Mouse (Mus musculus) thymus, adult 2 months (tissue): ENCODE results near the gene Mfsd2a. TPM values are rescaled to one million over a fixed set of nuclear protein-coding genes. Genes with fewer than 3 reads are reported as not detected.
A peak's percentile ranks its signal among the peaks of the same experiment; 100 is the strongest.

Experiments used
- DNase-seq: peaks from one replicate; pipeline ENCODE4 v3.0.0; 2021
- H3K27ac ChIP-seq: fragments of 200-500 bp; 2 replicates; pipeline ENCODE4 v1.5.1; 2012; ENCODE audit warnings: low read length, control low read depth; ENCODE audit not compliant: control insufficient read depth, insufficient read depth
- H3K27me3 ChIP-seq: fragments of 200-500 bp; 2 replicates; pipeline ENCODE4 v1.6.1; 2012; ENCODE audit warnings: mild to moderate bottlenecking, low read length, moderate library complexity, mixed read lengths; ENCODE audit not compliant: control insufficient read depth, insufficient read depth
- H3K36me3 ChIP-seq: fragments of 200-500 bp; 2 replicates; pipeline ENCODE4 v1.6.1; 2012; ENCODE audit warnings: mild to moderate bottlenecking, low read length, moderate library complexity; ENCODE audit not compliant: control insufficient read depth, insufficient read depth
- H3K4me1 ChIP-seq: fragments of 200-500 bp; replicated peaks from 2 replicates; pipeline ENCODE4 v1.6.1; 2012; ENCODE audit warnings: low read length; ENCODE audit not compliant: control insufficient read depth, insufficient read depth
- H3K4me3 ChIP-seq: fragments of 200-500 bp; 2 replicates; pipeline ENCODE4 v1.5.1; 2012; ENCODE audit warnings: mild to moderate bottlenecking, low read length, control low read depth, moderate library complexity; ENCODE audit not compliant: control insufficient read depth, insufficient read depth
- CTCF ChIP-seq: fragments of 200-500 bp; IDR thresholded peaks from 2 replicates; pipeline ENCODE4 v1.5.1; 2012; ENCODE audit warnings: mild to moderate bottlenecking, control low read depth, low read length, moderate library complexity, borderline replicate concordance; ENCODE audit not compliant: control insufficient read depth, poor library complexity, insufficient read depth; ENCODE audit errors: extremely low read depth
- POLR2A ChIP-seq: fragments of 200-500 bp; IDR thresholded peaks from 2 replicates; pipeline ENCODE4 v1.6.1; 2012; ENCODE audit warnings: mild to moderate bottlenecking, low read length, control low read depth, moderate library complexity; ENCODE audit not compliant: control insufficient read depth, poor library complexity, insufficient read depth; ENCODE audit errors: extremely low read depth
- WGBS: fragments of 180-500 bp; shearing (Covaris S2); methylation state at CpG from one replicate; pipeline ENCODE4 v1.1.7; 2018; 5-methylcytosine and 5-hydroxymethylcytosine counted together
- polyA plus RNA-seq: library from polyadenylated mRNA; depleted of rRNA; stranded (reverse); fragments of >200 nt; gene quantifications from 2 replicates; pipeline ENCODE4 v1.2.3, GENCODE M21; 2012; rRNA removed

Gene Mfsd2a
- polyA plus RNA-seq = 3.2 and 3.5 TPM in 2 replicates

DNA sequence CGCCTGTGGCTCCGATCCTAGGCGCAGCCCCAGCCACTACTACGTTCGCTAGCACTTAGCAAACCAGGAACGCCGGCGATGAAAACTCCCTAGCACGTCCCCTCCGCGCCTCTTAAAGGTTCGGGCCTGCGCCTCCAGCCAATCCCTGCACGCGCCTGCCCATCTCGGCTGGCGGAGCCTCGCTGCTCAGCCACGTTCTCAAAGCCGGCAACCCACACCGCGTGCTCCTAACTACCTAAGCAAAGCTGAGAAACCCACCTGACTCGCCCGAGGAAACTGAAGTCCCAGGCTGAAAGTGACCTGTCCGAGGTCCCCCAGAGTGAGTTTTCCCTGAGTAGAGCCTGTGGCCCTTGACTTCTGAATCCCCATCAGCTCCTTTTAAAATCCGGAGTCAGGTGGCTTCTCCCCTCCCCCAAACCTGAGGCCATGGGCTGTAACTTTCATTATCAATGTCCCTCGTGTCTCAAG lies at the start of gene Mfsd2a:
Gene Mfsd2a (minus strand): TSS at position 89 of the 468 bp plus-strand sequence.
- Histone ChIP-seq H3K36me3 (no peaks in the 10 kb centered on the region), H3K4me3 (peak within 1 kb of the TSS; percentile 45), H3K27ac (no peak within 1 kb of the TSS), H3K4me1 (peaks cover 16% of the 10 kb centered on the region), H3K27me3 (no peaks in the 10 kb centered on the region)
- TF ChIP-seq POLR2A (no peak), CTCF (no peak)
- DNase-seq = peak; percentile 42
- 2% methylated on average over 27 of the region's 27 CpGs for WGBS

- H3K27ac ChIP-seq = no peak overlapping the region
- H3K4me1 ChIP-seq = no peaks in the 10 kb centered on the region
- no peak overlapping the region for H3K4me3 ChIP-seq
- WGBS = 86% methylated on average over 15 of the region's 15 CpGs
- no peaks in the 10 kb centered on the region for H3K27me3 ChIP-seq
- no peak for DNase-seq
- H3K36me3 ChIP-seq = no peaks in the 10 kb centered on the region
- TF ChIP-seq CTCF (no peak), POLR2A (no peak)
Observed at GRCm38 (mm10) chr4:123005054-123005966, 44.3 kb upstream of the Mfsd2a start.

DNA sequence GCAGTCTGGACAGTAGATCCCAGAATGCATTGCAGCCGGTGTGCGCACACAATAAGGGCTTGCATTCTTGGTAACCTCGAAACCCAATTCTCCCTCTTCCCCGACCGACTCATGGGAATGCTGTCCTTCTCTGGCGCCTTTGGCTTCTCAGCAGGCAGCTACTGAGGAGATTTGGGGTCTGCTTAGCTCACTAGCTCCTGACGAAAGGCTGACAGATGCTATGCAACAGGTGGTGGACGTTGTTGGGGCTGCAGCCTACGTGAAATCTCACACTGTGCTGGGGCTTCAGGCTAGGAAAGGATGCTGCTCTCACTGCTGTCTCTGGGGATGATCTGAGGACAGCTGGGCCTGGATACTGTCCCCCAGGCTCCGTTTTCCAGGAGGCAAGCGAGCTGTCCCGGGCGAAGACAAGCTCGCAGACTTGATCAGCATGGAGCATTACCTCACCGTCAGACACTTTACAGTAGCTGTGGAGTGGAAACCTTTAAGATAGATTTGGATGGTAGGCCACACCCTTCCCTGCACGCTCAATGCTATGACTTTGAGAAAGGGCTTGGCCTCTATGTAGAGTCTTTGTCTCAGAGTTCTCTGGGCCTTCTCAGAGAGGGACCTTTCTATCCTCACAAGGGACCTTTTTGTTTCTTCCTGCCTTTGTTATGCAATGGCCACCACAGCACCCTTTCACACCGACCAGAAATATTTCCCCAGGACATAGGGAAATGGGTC lies 39.8 kb upstream of the Mfsd2a start:
- no peak for DNase-seq
- Histone ChIP-seq H3K27me3 (peaks cover 9% of the 10 kb centered on the region), H3K27ac (no peak overlapping the region), H3K4me1 (peaks cover 9% of the 10 kb centered on the region), H3K4me3 (no peak overlapping the region), H3K36me3 (no peaks in the 10 kb centered on the region)
- 88% methylated on average over 17 of the region's 17 CpGs for WGBS
- TF ChIP-seq CTCF = no peak
- no peak for TF ChIP-seq POLR2A

GRCm38 (mm10) chr4:123000130-123000529 lies 39.1 kb upstream of the Mfsd2a start:
- H3K27me3 ChIP-seq = peaks cover 9% of the 10 kb centered on the region
- DNase-seq = no peak
- no peak overlapping the region for H3K27ac ChIP-seq
- H3K36me3 ChIP-seq = no peaks in the 10 kb centered on the region
- WGBS = 93% methylated on average over 14 of the region's 14 CpGs
- peaks cover 13% of the 10 kb centered on the region for H3K4me1 ChIP-seq
- no peak overlapping the region for H3K4me3 ChIP-seq
- no peak for TF ChIP-seq CTCF
- no peak for TF ChIP-seq POLR2A

DNA sequence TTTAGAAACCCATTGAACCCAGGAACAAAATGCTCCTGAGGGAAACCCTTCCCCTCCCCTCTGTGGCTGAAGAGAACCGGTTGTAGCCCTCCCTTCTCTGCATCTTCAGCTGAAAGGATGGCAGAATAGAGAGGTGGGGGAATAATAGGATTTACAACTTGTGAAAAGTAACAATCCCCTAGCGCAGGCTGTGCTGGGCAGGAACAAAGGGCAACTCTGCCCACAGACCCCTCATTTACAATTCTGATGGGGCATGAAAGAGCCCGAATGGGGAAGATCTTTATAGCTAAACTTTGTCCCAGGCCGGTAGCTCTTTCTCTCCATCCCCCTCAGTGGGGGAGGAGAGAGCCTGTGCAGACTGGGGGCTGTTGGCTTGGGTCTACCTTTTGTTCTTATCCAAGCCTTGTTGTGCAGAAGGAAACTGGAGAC lies 38.3 kb upstream of the Mfsd2a start:
- H3K36me3 ChIP-seq = no peaks in the 10 kb centered on the region
- H3K27me3 ChIP-seq = peaks cover 9% of the 10 kb centered on the region
- TF ChIP-seq CTCF = no peak
- no peak for TF ChIP-seq POLR2A
- no peak overlapping the region for H3K27ac ChIP-seq
- no peak overlapping the region for H3K4me3 ChIP-seq
- DNase-seq = no peak
- WGBS = 69% methylated on average over 4 of the region's 4 CpGs
- H3K4me1 ChIP-seq = peaks cover 13% of the 10 kb centered on the region

DNA sequence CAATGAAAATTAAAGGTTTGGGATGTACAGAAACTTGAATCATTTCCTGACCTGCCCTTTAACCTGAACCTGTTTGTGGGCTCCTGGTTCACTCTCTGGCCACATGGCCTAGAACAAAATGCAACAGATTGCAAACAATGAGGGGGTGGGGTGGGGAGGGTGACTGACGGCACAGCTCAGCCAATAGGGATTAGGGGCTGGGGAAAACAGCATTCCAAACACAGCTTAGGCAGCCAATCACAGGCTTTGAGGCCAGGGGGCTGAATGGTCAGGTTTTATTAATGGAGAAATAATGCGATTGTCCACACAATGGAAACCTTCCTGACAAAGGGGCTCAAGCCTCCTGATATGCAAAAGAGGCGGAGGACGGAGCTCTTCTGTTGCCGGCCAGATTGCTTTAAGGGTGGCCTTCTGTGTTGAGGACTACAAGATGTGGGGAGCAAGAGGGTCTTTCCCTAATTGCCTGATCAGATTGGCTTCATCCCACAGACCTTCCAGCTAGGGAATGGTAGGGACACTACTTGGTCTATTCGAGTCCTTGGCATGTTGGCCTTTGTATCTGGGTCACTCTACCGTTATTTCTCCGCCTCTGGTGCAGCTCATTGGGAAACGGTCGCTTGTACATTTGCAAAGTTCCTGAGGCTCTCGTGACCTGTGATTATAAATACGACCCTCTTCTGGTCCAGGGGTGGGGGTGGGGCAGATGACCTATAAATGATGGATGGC lies 37.7 kb upstream of the Mfsd2a start:
- Histone ChIP-seq H3K4me1 (peaks cover 13% of the 10 kb centered on the region), H3K4me3 (no peak overlapping the region), H3K27me3 (peaks cover 9% of the 10 kb centered on the region), H3K36me3 (no peaks in the 10 kb centered on the region), H3K27ac (no peak overlapping the region)
- WGBS = 80% methylated on average over 12 of the region's 12 CpGs
- DNase-seq = no peak
- TF ChIP-seq CTCF (no peak), POLR2A (no peak)
